Mouse (Mus musculus) CD4-positive naive resting alpha-beta T cell, adult 76 days (primary cell): Measurements from ENCODE around the gene Sf3b4. TPM values are rescaled to one million over a fixed set of nuclear protein-coding genes. Genes with fewer than 3 reads are reported as not detected.

Source experiments
- total RNA-seq: library from RNA; stranded (reverse); gene quantifications from one replicate; pipeline ENCODE4 v1.2.4, GENCODE M21; 2023

The Sf3b4 gene
- total RNA-seq, result 76.3 TPM

DNA sequence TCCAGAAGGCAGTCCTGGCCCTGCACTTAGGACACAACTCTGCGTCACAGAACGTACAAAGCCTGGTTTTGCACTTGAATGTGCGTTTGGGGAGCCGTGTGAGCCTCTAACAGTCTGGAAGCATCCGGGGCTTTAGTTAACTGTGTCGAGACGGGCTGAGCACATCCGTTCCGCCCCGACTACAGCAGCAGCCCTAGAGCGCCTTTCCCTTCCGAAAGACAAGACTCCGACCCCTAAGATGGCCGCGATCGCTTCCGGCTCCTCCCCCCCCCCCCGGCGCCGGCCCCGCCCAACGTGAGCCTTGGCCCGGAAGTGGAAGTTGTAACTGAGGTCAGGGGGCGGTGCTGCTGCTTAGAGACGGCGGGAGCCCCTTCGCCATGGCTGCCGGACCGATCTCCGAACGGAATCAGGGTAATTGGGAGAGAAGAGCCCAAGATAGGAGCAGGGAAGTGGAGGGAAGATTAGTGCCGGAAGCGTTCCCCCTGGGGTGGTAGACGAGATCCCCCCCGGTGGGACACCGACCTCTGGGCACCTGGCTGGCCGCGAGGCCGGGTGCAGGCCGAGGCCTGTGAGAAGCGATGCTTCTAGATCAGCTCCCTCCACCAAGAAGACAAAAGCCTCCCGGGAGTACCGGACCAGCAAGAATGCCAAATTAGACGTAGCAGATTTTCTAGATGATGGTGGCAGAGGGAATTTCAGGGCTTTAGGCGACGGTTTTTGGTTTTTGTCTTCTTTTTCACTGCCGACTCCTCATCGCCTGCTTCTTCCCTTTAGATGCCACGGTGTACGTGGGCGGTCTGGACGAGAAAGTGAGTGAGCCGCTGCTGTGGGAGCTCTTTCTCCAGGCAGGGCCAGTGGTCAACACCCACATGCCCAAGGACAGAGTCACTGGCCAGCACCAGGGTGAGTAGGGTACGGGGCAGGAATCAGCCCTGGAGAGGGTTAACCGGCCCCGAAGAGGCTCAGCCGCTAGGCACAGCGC lies at the start of gene Sf3b4:
Gene Sf3b4, plus strand, starts transcription at position 136 of the 982 bp plus-strand sequence.

GRCm38 (mm10) chr3:96161869-96162840 lies 10.0 kb upstream of the Sf3b4 start, which contains the start of gene Mtmr11:
Gene Mtmr11, plus strand, starts transcription at chr3:96162004.

GRCm38 (mm10) chr3:96180727-96181477 lies 8.8 kb downstream of the Sf3b4 start, which contains the start of gene Sv2a:
Gene Sv2a, plus strand, starts transcription at chr3:96181151.

DNA sequence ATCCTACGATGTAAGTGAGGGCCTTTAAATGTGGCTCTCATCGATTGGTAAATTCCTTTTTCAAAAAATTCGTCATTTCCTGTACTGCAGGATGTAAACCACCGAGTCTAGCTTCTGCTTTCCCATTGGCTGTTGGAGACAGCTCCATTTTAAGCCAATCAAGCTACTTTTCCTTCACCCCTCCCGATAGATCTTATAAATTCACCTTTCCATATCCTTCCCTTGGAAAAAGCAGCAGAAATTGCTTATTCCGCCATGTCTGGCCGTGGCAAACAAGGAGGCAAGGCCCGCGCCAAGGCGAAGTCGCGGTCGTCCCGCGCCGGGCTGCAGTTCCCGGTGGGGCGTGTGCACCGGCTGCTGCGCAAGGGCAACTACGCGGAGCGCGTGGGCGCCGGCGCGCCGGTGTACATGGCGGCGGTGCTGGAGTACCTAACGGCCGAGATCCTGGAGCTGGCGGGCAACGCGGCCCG lies 47.6 kb downstream of the Sf3b4 start, which contains the start of the genes Bola1 and Hist2h2ab:
Gene Bola1, minus strand, starts transcription at position 49 of the 470 bp plus-strand sequence.
Gene Hist2h2ab, plus strand, starts transcription at position 205 of the 470 bp plus-strand sequence.

DNA sequence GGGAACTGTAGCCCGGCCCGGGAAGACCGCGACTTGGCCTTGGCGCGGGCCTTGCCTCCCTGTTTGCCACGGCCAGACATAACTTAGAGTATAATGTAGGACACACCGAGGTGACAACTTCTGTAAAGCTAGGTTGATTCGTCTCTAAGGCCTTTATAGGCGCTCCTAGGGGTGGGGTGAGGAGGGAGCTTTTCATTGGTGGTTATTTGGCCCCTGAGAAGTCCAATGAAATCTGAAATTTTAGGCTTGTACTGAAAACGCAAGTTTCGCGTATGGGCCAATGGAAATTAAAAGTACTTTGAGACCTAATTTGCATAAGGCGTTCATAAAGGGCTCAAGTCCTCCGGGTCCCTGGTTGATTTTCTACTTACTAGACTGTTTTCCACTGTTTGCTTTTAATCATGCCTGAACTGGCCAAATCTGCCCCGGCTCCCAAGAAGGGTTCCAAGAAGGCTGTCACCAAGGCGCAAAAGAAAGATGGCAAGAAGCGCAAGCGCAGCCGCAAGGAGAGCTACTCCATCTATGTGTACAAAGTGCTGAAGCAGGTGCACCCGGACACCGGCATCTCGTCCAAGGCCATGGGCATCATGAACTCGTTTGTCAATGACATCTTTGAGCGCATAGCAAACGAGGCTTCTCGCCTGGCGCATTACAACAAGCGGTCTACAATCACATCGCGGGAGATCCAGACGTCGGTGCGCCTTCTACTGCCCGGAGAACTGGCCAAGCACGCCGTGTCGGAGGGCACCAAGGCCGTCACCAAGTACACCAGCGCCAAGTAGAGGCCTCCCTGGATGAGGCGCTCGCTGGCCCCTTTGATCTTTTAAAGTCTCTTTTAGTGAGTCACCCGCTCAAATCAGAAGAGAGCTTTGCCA lies 48.9 kb downstream of the Sf3b4 start, which contains the start of the genes Hist2h2ac and Hist2h2be:
Gene Hist2h2ac, minus strand, starts transcription at position 116 of the 875 bp plus-strand sequence.
Gene Hist2h2be, plus strand, starts transcription at position 355 of the 875 bp plus-strand sequence.

Other genes with a start within 250 kb of the Sf3b4 start
- 86.4 TPM for gene Anp32e, start 243.1 kb upstream of the Sf3b4 start, total RNA-seq
- 20.0 TPM for gene Plekho1, start 176.3 kb upstream of the Sf3b4 start, total RNA-seq
- 8.5 TPM for gene Vps45, start 113.9 kb upstream of the Sf3b4 start, total RNA-seq
- gene Otud7b, start 67.8 kb upstream of the Sf3b4 start, total RNA-seq, result 19.3 TPM
- gene Mtmr11, start 10.3 kb upstream of the Sf3b4 start, total RNA-seq, result 1.2 TPM
- gene Sv2a, start 8.8 kb downstream of the Sf3b4 start, total RNA-seq, result 2.8 TPM
- 10.7 TPM for gene Bola1, start 47.4 kb downstream of the Sf3b4 start, total RNA-seq
- 2.6 TPM for gene Hist2h2ab, start 47.5 kb downstream of the Sf3b4 start, total RNA-seq
- gene Hist2h2ac, start 48.5 kb downstream of the Sf3b4 start, total RNA-seq, result 40.6 TPM
- gene Hist2h2be, start 48.8 kb downstream of the Sf3b4 start, total RNA-seq, result 4.1 TPM
- gene Hist2h3c2, start 66.8 kb downstream of the Sf3b4 start, total RNA-seq, result 5.0 TPM
- gene Hist2h2aa2, start 67.9 kb downstream of the Sf3b4 start, total RNA-seq, result 344 TPM
- 4.9 TPM for gene Hist2h2aa1, start 73.2 kb downstream of the Sf3b4 start, total RNA-seq
- gene Hist2h3c1, start 74.4 kb downstream of the Sf3b4 start, total RNA-seq, result not detected
- 40.4 TPM for gene Hist2h4, start 91.0 kb downstream of the Sf3b4 start, total RNA-seq
- gene Hist2h3b, start 96.3 kb downstream of the Sf3b4 start, total RNA-seq, result 102 TPM
- gene Hist2h2bb, start 97.4 kb downstream of the Sf3b4 start, total RNA-seq, result 149 TPM
- 0.38 TPM for gene Fcgr1, start 121.6 kb downstream of the Sf3b4 start, total RNA-seq